Mouse (Mus musculus) central nervous system, embryonic 11.5 days (tissue): ENCODE results near the gene Glod4. TPM values are rescaled to one million over a fixed set of nuclear protein-coding genes. Genes with fewer than 3 reads are reported as not detected.

Experiments used
- polyA plus RNA-seq: library from polyadenylated mRNA; depleted of rRNA; stranded (reverse); fragments of >200 nt; gene quantifications from 2 replicates; pipeline ENCODE4 v1.2.3, GENCODE M21; 2012; rRNA removed

Glod4 gene
- 75.4 and 78.7 TPM in 2 replicates for polyA plus RNA-seq

GRCm38 (mm10) chr11:76242901-76243810 lies at the start of gene Glod4, which contains the start of gene Mrm3:
TSS of gene Glod4 (minus strand) at chr11:76243725.
TSS of gene Mrm3 (plus strand) at chr11:76243715.

GRCm38 (mm10) chr11:76217390-76217800 lies 26.1 kb downstream of the Glod4 start, which contains the start of the genes Dbil5 and Gemin4:
TSS of gene Dbil5 (plus strand) at chr11:76217608.
TSS of gene Gemin4 (minus strand) at chr11:76217664.

GRCm38 (mm10) chr11:76179495-76180145 lies 63.9 kb downstream of the Glod4 start, which contains the start of the genes Vps53 and Fam57a:
TSS of gene Vps53 (minus strand) at chr11:76179647.
TSS of gene Fam57a (plus strand) at chr11:76179671.

Other genes with a start within 250 kb of the Glod4 start
- 0.40 and 1.1 TPM in 2 replicates for gene 1700016K19Rik, start 243.8 kb downstream of the Glod4 start, polyA plus RNA-seq
- gene Rflnb, start 215.9 kb downstream of the Glod4 start, polyA plus RNA-seq: 6.8 and 16.6 TPM in 2 replicates
- 33.6 and 37.3 TPM in 2 replicates for gene Vps53, start 64.1 kb downstream of the Glod4 start, polyA plus RNA-seq
- 11.6 and 25.9 TPM in 2 replicates for gene Fam57a, start 64.1 kb downstream of the Glod4 start, polyA plus RNA-seq
- 0.29 and 0.36 TPM in 2 replicates for gene Dbil5, start 26.1 kb downstream of the Glod4 start, polyA plus RNA-seq
- gene Gemin4, start 26.1 kb downstream of the Glod4 start, polyA plus RNA-seq: 7.8 and 18.9 TPM in 2 replicates
- gene Mrm3, start within 50 bp of the Glod4 start, polyA plus RNA-seq: 14.1 and 20.7 TPM in 2 replicates
- gene Nxn, start 155.4 kb upstream of the Glod4 start, polyA plus RNA-seq: 54.0 and 60.9 TPM in 2 replicates
- gene Timm22, start 163.2 kb upstream of the Glod4 start, polyA plus RNA-seq: 44.4 and 45.5 TPM in 2 replicates